ENCODE assay signal across 23 mouse cellular contexts in genomic region chr12:91056885-91057284, GRCm38 (mm10).
A peak's percentile ranks its signal among the peaks of the same experiment; 100 is the strongest.
DNase-seq lines count a peak whose midpoint lies in the region; ATAC-seq lines count a peak whose summit lies in the region.
"Had no signal": no experiment of that assay in that cellular context is flagged by ENCODE, and none has a peak within 500 bp of the region (broad histone marks: within the 10 kb centered on the region; RNA-seq: fewer than 3 reads in every experiment).

No protein-coding gene starts in this region.

- H3K27ac ChIP-seq in intestine, embryonic 16.5 days (ENCODE audit: low read length), result no peak overlapping the region
- H3K27ac ChIP-seq: embryonic facial prominence, embryonic 13.5 days; forebrain, embryonic 12.5 days; heart, embryonic 10.5 days; hindbrain, embryonic 12.5 days had no signal

- peak; percentile 95 for ATAC-seq in cerebellum, adult (ENCODE audit: insufficient number of reproducible peaks, low FRiP score, low TSS enrichment)
- ATAC-seq in intestine, embryonic 16.5 days, result no peak
- ATAC-seq: CD4-positive, CD25-positive, alpha-beta regulatory T cell, adult 4 months; forebrain, embryonic 16.5 days; hindbrain, embryonic 16.5 days had no signal

- H3K27me3 ChIP-seq in intestine, embryonic 16.5 days (replicated peaks; ENCODE audit: control insufficient read depth, insufficient read depth, low read length), result no peaks in the 10 kb centered on the region
- H3K27me3 ChIP-seq: embryonic facial prominence, embryonic 13.5 days; forebrain, embryonic 12.5 days; hindbrain, embryonic 12.5 days had no signal

- H3K4me3 ChIP-seq in intestine, embryonic 16.5 days (ENCODE audit: low read length), result no peak overlapping the region
- H3K4me3 ChIP-seq: embryonic facial prominence, embryonic 13.5 days; forebrain, embryonic 12.5 days; heart, embryonic 10.5 days; hindbrain, embryonic 12.5 days had no signal

- no peak for DNase-seq in cerebellum, postnatal 4 days (ENCODE audit: low spot score in 2 of 2)
- DNase-seq in cerebellum, adult 11-12 months, result peak; percentile 92
- DNase-seq in cerebellum, adult 9-10 months, result peak; percentile 91
- DNase-seq in cerebellum, postnatal 25 days, result peak; percentile 83 to 84
- DNase-seq in lung, postnatal 10 days, result no peak
- DNase-seq in layer of hippocampus, adult 9-10 months (ENCODE audit: low spot score), result no peak
- DNase-seq: adrenal gland, adult 8-10 months; adrenal gland, postnatal 36 days; B cell, adult 2 months; gastrocnemius, postnatal 10 days; heart, adult 18-20 months; heart, postnatal 10 days; heart, postnatal 4 days had no signal

- no peaks in the 10 kb centered on the region for H3K4me1 ChIP-seq in intestine, embryonic 16.5 days (ENCODE audit: control insufficient read depth, insufficient read depth, low read length)
- H3K4me1 ChIP-seq: embryonic facial prominence, embryonic 13.5 days; forebrain, embryonic 12.5 days; heart, embryonic 10.5 days; hindbrain, embryonic 12.5 days had no signal

- no peak overlapping the region for H3K4me2 ChIP-seq in intestine, embryonic 16.5 days (ENCODE audit: low read depth, low read length)
- H3K4me2 ChIP-seq: embryonic facial prominence, embryonic 13.5 days; forebrain, embryonic 12.5 days; hindbrain, embryonic 12.5 days had no signal

- H3K36me3 ChIP-seq in intestine, embryonic 16.5 days (ENCODE audit: control insufficient read depth, insufficient read depth, low read length), result no peaks in the 10 kb centered on the region
- H3K36me3 ChIP-seq: embryonic facial prominence, embryonic 13.5 days; forebrain, embryonic 12.5 days; heart, embryonic 10.5 days; hindbrain, embryonic 12.5 days had no signal

- H3K9me3 ChIP-seq in intestine, embryonic 16.5 days (ENCODE audit: control insufficient read depth, low read length), result no peaks in the 10 kb centered on the region
- H3K9me3 ChIP-seq: embryonic facial prominence, embryonic 13.5 days; forebrain, embryonic 12.5 days; G1E; heart, embryonic 10.5 days; hindbrain, embryonic 12.5 days had no signal

- H3K9ac ChIP-seq in intestine, embryonic 16.5 days (ENCODE audit: low read depth, low read length), result no peak overlapping the region
- H3K9ac ChIP-seq: embryonic facial prominence, embryonic 13.5 days; forebrain, embryonic 12.5 days; hindbrain, embryonic 12.5 days had no signal

- 91% methylated on average over 10 of the region's 10 CpGs for WGBS in intestine, embryonic 16.5 days

Comparison
In these comparisons a context has a peak if more than half of its experiments do, and no peak if none do; other contexts are left out.
1. DNase-seq: peak in cerebellum, adult 11-12 months (single experiment), cerebellum, adult 9-10 months (single experiment) and cerebellum, postnatal 25 days (2 of 2); none in cerebellum, postnatal 4 days (0 of 2), lung, postnatal 10 days (single experiment) and layer of hippocampus, adult 9-10 months (single experiment).